Mouse (Mus musculus) liver, embryonic 14.5 days (tissue): ENCODE results near the gene Trpt1. TPM values are rescaled to one million over a fixed set of nuclear protein-coding genes. Genes with fewer than 3 reads are reported as not detected.

Source experiments
- ATAC-seq: fragments of 200-750 bp; cut with Nextera tagmentation; 2 replicates; pipeline ENCODE4 v1.8.0; 2017; ENCODE audit warnings: moderate number of reproducible peaks, mild to moderate bottlenecking, moderate library complexity; ENCODE audit not compliant: insufficient read depth
- DNase-seq, 3 experiments: peaks; one replicate each; pipeline ENCODE4 v3.0.0-alpha.2; 2012 to 2013; ENCODE audit warnings: low read depth in 3 of 3, low spot score in 3 of 3
- H3K27ac ChIP-seq: fragments of 300-500 bp; sonication (generic); 2 replicates; pipeline ENCODE4 v1.5.1; 2014; ENCODE audit warnings: moderate library complexity, mild to moderate bottlenecking, control low read depth, inconsistent platforms
- H3K27me3 ChIP-seq: fragments of 300-500 bp; sonication (generic); 2 replicates; pipeline ENCODE4 v1.6.1; 2014; ENCODE audit warnings: mild to moderate bottlenecking, low read length, moderate library complexity; ENCODE audit not compliant: control insufficient read depth, insufficient read depth
- H3K36me3 ChIP-seq: fragments of 300-500 bp; sonication (generic); replicated peaks from 2 replicates; pipeline ENCODE4 v1.6.1; 2014; ENCODE audit warnings: low read depth; ENCODE audit not compliant: control insufficient read depth, insufficient read depth
- H3K4me1 ChIP-seq, 2 experiments: fragments of 200-500 bp in 1 of 2; fragments of 300-500 bp in 1 of 2; sonication (generic) in 1 of 2; replicated peaks; 2 replicates each; pipeline ENCODE4 v1.6.1; 2012 to 2014; ENCODE audit warnings: antibody characterized with exemption in 1 of 2, inconsistent platforms in 1 of 2, low read length in 1 of 2; ENCODE audit not compliant: control insufficient read depth in 2 of 2, insufficient read depth in 2 of 2
- H3K4me2 ChIP-seq: fragments of 300-500 bp; sonication (generic); 2 replicates; pipeline ENCODE4 v1.6.1; 2014; ENCODE audit warnings: low read depth, mild to moderate bottlenecking, control low read depth, moderate library complexity
- H3K4me3 ChIP-seq, 2 experiments: fragments of 200-500 bp in 1 of 2; fragments of 300-500 bp in 1 of 2; sonication (generic) in 1 of 2; 2 replicates each; pipeline ENCODE4 v1.5.1; 2012 to 2014; ENCODE audit warnings: low read depth in 2 of 2, low read length in 2 of 2, mild to moderate bottlenecking in 2 of 2, control low read depth in 1 of 2, inconsistent platforms in 1 of 2, moderate library complexity in 1 of 2; ENCODE audit not compliant: insufficient read depth in 1 of 2
- H3K9ac ChIP-seq: fragments of 300-500 bp; sonication (generic); replicated peaks from 2 replicates; pipeline ENCODE4 v1.6.1; 2014; ENCODE audit warnings: mild to moderate bottlenecking, control low read depth, moderate library complexity
- H3K9me3 ChIP-seq: fragments of 300-500 bp; sonication (generic); 2 replicates; pipeline ENCODE4 v1.6.1; 2016; ENCODE audit warnings: low read length, mixed read lengths; ENCODE audit not compliant: control insufficient read depth
- CTCF ChIP-seq: IDR thresholded peaks from 2 replicates; pipeline ENCODE4 v1.5.1; 2016; ENCODE audit warnings: antibody characterized with exemption, low read depth, control low read depth
- EP300 ChIP-seq: IDR thresholded peaks from 2 replicates; pipeline ENCODE4 v1.6.1; 2016; ENCODE audit warnings: antibody characterized with exemption, low read depth
- WGBS: fragments of 180-500 bp; shearing (Covaris S2); extraction: QIAGEN DNeasy Blood & Tissue Kit; methylation state at CpG from one replicate; pipeline ENCODE4 v1.1.7; 2014; ENCODE audit not compliant: insufficient replicate concordance; 5-methylcytosine and 5-hydroxymethylcytosine counted together
- polyA plus RNA-seq, 2 experiments: library from polyadenylated mRNA; depleted of rRNA in 1 of 2; stranded (reverse) in 1 of 2; unstranded in 1 of 2; fragments of >200 nt; fragmentation: Nextera tagmentation in 1 of 2; extraction: Ambion mirVana in 1 of 2; gene quantifications; 2 replicates each; pipeline versions ENCODE4 v1.2.1 to v1.2.3; 2012 to 2014

Trpt1 gene
- polyA plus RNA-seq (2012; rRNA removed) (1.8 and 1.9 TPM in 2 replicates), polyA plus RNA-seq (2014; fragmentation: Nextera tagmentation; extraction: Ambion mirVana) (1.7 and 2.0 TPM in 2 replicates)

- Histone ChIP-seq H3K4me3 (peak within 1 kb of the TSS; percentile 62 to 67), H3K4me2 (peak within 1 kb of the TSS; percentile 86), H3K4me1 (peaks cover 18 to 22% of the 10 kb centered on the region in 2 experiments), H3K36me3 (peaks cover 19% of the 10 kb centered on the region), H3K9me3 (no peaks in the 10 kb centered on the region), H3K9ac (peak within 1 kb of the TSS; percentile 66), H3K27me3 (no peaks in the 10 kb centered on the region), H3K27ac (peak within 1 kb of the TSS; percentile 24)
- ATAC-seq (peak; percentile 58), DNase-seq (peak; percentile 76 to 82 (median 78))
- TF ChIP-seq CTCF (no peak), EP300 (no peak)
- 1% methylated on average over 24 of the region's 24 CpGs for WGBS
These were observed at the start of gene Trpt1, which contains the start of gene Nudt22 for GRCm38 (mm10) chr19:6996006-6996405. TSS of gene Trpt1 (plus strand) at chr19:6996131. TSS of gene Nudt22 (minus strand) at chr19:6996117.

GRCm38 (mm10) chr19:6947742-6948141 is 48.2 kb upstream of the Trpt1 start:
- H3K27ac ChIP-seq, result no peak overlapping the region

DNA sequence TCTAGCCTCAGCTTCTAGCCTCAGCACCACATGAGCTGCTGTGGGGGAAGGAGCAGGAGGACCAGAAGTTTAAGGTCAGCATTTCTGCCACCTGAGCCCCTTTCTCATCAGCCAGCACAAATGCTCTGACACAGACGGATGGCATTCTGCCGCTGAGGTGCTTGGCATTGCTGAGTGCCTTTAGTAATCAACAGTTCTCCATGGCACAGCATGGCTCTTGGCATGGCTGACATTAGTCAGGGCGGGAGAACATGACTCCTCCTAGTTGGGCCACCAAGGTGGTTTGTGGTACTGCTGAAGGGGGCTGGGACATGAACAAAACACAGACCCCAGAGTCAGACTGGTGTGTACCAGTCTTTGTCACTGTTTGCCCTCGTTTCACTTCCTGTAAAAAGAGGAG is 47.7 kb upstream of the Trpt1 start:
- H3K4me1 ChIP-seq, result peaks cover 13 to 19% of the 10 kb centered on the region in 2 experiments
- 71% methylated on average over 4 of the region's 4 CpGs for WGBS
- DNase-seq (no peak), ATAC-seq (no peak)
- H3K36me3 ChIP-seq, result no peaks in the 10 kb centered on the region
- H3K9me3 ChIP-seq, result no peaks in the 10 kb centered on the region
- H3K27me3 ChIP-seq, result no peaks in the 10 kb centered on the region
- TF ChIP-seq EP300 (no peak), CTCF (no peak)
- H3K9ac ChIP-seq, result no peak overlapping the region
- no peak overlapping the region for H3K4me2 ChIP-seq
- no peak overlapping the region for H3K4me3 ChIP-seq
- H3K27ac ChIP-seq, result no peak overlapping the region

More at GRCm38 (mm10) chr19:6947742-6948141, 48.2 kb upstream of the Trpt1 start:
- no peak for ATAC-seq
- Histone ChIP-seq H3K36me3 (no peaks in the 10 kb centered on the region), H3K4me2 (no peak overlapping the region), H3K9ac (no peak overlapping the region), H3K27me3 (no peaks in the 10 kb centered on the region), H3K4me3 (no peak overlapping the region), H3K9me3 (no peaks in the 10 kb centered on the region), H3K4me1 (peaks cover 11 to 20% of the 10 kb centered on the region in 2 experiments)
- TF ChIP-seq EP300 (no peak), CTCF (no peak)
- WGBS, result 50% methylated on average over 4 of the region's 4 CpGs
- DNase-seq, result no peak

GRCm38 (mm10) chr19:6949532-6949931 is 46.4 kb upstream of the Trpt1 start:
- TF ChIP-seq EP300, result no peak
- TF ChIP-seq CTCF, result no peak
- ATAC-seq (no peak), DNase-seq (no peak)
- WGBS, result 75% methylated on average over 5 of the region's 5 CpGs
- Histone ChIP-seq H3K4me3 (no peak overlapping the region), H3K4me1 (peaks cover 13 to 19% of the 10 kb centered on the region in 2 experiments), H3K9me3 (no peaks in the 10 kb centered on the region), H3K9ac (no peak overlapping the region), H3K4me2 (no peak overlapping the region), H3K27me3 (no peaks in the 10 kb centered on the region), H3K27ac (no peak overlapping the region), H3K36me3 (no peaks in the 10 kb centered on the region)

GRCm38 (mm10) chr19:6949951-6950350 is 46.0 kb upstream of the Trpt1 start:
- Histone ChIP-seq H3K9ac (no peak overlapping the region), H3K4me2 (peak overlapping the region; percentile 96), H3K27me3 (no peaks in the 10 kb centered on the region), H3K4me3 (peak overlapping the region in 1 of 2 experiments; percentile 70; a peak in 2 of 4 replicates), H3K4me1 (peaks cover 13 to 19% of the 10 kb centered on the region in 2 experiments), H3K36me3 (no peaks in the 10 kb centered on the region), H3K9me3 (no peaks in the 10 kb centered on the region), H3K27ac (no peak overlapping the region)
- TF ChIP-seq CTCF, result no peak
- no peak for TF ChIP-seq EP300
- ATAC-seq (no peak), DNase-seq (no peak)
- 63% methylated on average over 5 of the region's 5 CpGs for WGBS
